Mouse (Mus musculus): ENCODE data around the gene Gm266.

DNA sequence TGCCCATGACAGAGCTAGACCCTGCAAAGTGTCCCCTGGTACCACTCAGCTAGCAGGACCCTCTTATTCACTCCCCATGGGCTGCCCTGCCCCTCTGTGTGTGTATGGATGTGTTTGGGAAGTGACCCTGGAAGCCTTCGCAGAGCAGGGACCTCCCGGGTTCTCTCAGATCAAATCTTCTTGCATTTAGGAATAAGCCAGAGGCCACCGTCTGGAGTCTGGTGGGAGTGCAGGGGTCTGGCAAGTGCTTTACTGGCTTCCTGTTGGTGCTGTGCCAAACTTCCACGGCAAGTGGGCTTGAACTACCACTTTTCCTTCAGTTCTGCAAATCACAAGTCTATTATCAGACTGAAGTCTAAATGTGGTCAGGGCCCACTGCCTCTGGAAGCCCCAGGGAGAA is 31.6 kb downstream of the Gm266 start:
- no peak for TF ChIP-seq CTCF (IDR thresholded peaks at IDR 0.05; ENCODE audit: extremely low read depth, insufficient read depth, low read length)
- TF ChIP-seq POLR2A (IDR thresholded peaks at IDR 0.05; ENCODE audit: extremely low read depth, insufficient read depth, low read length): no peak

Data from cortical plate, adult 2 months (tissue).